Mouse (Mus musculus) cerebellum, adult 2 months (tissue): ENCODE data around the gene Prkce.

ENCODE experiments used
- CTCF ChIP-seq: fragments of 200-500 bp; IDR thresholded peaks from 2 replicates; pipeline ENCODE4 v1.5.1; 2011; ENCODE audit warnings: low read depth, mild to moderate bottlenecking, control low read depth, low read length, moderate library complexity, borderline replicate concordance; ENCODE audit not compliant: insufficient read depth
- POLR2A ChIP-seq: fragments of 200-500 bp; IDR thresholded peaks from 2 replicates; pipeline ENCODE4 v1.6.1; 2011; ENCODE audit warnings: low read length, control low read depth, borderline replicate concordance; ENCODE audit not compliant: insufficient read depth

DNA sequence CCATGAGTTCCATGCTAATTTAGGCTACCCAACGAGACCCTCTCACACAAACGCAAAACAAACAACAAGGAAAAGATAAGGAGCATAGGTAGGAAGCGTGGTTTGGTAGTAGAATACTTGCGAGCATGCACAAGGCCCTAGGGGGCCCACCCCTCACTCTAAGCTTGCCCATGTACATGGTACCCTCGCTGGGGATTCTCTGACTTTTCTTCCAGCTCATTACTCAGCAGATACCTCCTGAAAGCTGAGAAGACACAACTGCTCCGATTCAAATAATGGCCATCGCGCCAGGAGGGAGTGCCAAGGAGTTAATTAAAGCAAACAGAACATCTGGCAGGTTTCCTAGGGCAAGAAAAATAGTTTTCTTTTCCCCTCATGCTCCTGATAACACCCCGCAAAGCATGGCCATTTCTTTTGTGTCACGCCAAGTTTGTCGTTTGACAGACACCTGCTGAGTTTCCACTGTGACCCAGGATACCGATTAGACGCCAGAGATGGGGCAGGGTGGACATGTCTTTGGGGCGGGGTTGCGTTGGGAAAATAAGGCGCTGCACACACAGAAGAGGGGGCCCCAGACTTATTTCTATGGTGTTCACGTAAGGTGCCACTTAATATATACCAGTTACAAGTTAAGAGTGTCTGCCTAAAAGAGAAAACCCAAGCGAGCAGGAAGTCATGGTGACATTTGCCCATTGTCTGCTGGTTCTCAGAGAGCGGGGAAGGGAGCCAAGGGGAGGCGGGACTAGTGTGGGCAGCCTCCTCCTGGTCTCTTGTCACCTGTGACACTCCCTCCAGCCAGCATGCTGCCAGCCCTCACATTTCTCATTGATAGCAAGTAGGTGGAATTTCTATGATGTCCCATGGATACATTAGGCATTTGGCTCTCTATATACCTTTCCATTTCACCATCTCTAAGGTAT lies 36.2 kb downstream of the Prkce start:
- TF ChIP-seq CTCF (no peak), POLR2A (no peak)
